ENCODE assay signal across 11 mouse cellular contexts in genomic region chr5:132135941-132136663, GRCm38 (mm10).
DNase-seq lines count a peak whose midpoint lies in the region; ATAC-seq lines count a peak whose summit lies in the region.
"Had no signal": no experiment of that assay in that cellular context is flagged by ENCODE, and none has a peak within 500 bp of the region (broad histone marks: within the 10 kb centered on the region; RNA-seq: fewer than 3 reads in every experiment).

No protein-coding gene starts in this region.

- H3K4me3 ChIP-seq in megakaryocyte, embryonic 14.5 days (replicated peaks) = peak overlapping the region; percentile 34
- H3K4me3 ChIP-seq: intestine, embryonic 15.5 days; limb, embryonic 13.5 days had no signal

- H3K36me3 ChIP-seq in megakaryocyte, embryonic 14.5 days (replicated peaks; ENCODE audit: low read length) = no peaks in the 10 kb centered on the region
- H3K36me3 ChIP-seq: intestine, embryonic 15.5 days; limb, embryonic 13.5 days had no signal

- DNase-seq in cerebellum, postnatal 10 days = peak; percentile 45 to 53
- DNase-seq in cerebellum, adult 8-10 months = no peak
- peak; percentile 24 to 83 for DNase-seq in layer of hippocampus, postnatal 14 days (ENCODE audit: low spot score in 2 of 2)
- DNase-seq in right cerebral cortex, postnatal 4 days = peak; percentile 11
- DNase-seq in urinary bladder, postnatal 4 days (ENCODE audit: low spot score in 2 of 2) = no peak
- DNase-seq: lung, postnatal 4 days had no signal

- peaks cover 4% of the 10 kb centered on the region for H3K27me3 ChIP-seq in megakaryocyte, embryonic 14.5 days (replicated peaks)
- H3K27me3 ChIP-seq: intestine, embryonic 15.5 days; limb, embryonic 13.5 days had no signal

- no peak for ATAC-seq in megakaryocyte, adult 5-6 weeks (ENCODE audit: poor library complexity, severe bottlenecking)
- ATAC-seq in erythroblast, adult 5-6 weeks (replicated peaks; ENCODE audit: low FRiP score, poor library complexity, severe bottlenecking) = no peak
- ATAC-seq: intestine, embryonic 15.5 days had no signal

- H3K9me3 ChIP-seq in megakaryocyte, embryonic 14.5 days = no peaks in the 10 kb centered on the region
- H3K9me3 ChIP-seq: intestine, embryonic 15.5 days; limb, embryonic 13.5 days had no signal

- peaks cover 13% of the 10 kb centered on the region for H3K4me1 ChIP-seq in megakaryocyte, embryonic 14.5 days
- H3K4me1 ChIP-seq: intestine, embryonic 15.5 days had no signal

Comparison
In these comparisons a context has a peak if more than half of its experiments do, and no peak if none do; other contexts are left out.
1. DNase-seq: peak in cerebellum, postnatal 10 days (2 of 2), layer of hippocampus, postnatal 14 days (2 of 2) and right cerebral cortex, postnatal 4 days (single experiment); none in cerebellum, adult 8-10 months (single experiment) and urinary bladder, postnatal 4 days (0 of 2).